Mouse (Mus musculus): ENCODE results near the gene Rab3b.

DNA sequence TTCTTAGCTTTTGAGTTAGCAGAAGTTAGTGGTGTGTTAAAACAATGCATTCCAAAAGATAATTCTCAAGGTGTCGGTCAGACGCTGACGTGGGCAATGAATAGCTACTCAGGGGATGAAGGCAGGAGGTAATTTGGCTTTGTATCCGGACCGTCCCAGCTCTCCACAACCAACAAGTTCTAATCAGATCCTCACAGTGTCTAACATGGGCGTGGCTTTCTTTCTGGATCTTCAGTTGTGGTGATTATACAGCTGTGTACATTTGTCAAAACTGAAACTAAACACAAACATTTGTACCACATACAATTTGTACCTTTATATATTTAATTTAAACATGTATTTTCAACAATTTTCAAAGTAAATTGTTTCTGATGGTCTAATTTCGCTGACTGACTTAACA, 12.1 kb upstream of the Rab3b start:
- no peak for TF ChIP-seq CTCF (IDR thresholded peaks at IDR 0.05; ENCODE audit: low read depth)
- TF ChIP-seq EP300 (IDR thresholded peaks at IDR 0.05; ENCODE audit: low read depth): peak; percentile 68; the same call in 1 of the 2 replicates

Measured in liver, embryonic 14.5 days (tissue).